ENCODE assay signal across 8 mouse cellular contexts in the genomic region with DNA sequence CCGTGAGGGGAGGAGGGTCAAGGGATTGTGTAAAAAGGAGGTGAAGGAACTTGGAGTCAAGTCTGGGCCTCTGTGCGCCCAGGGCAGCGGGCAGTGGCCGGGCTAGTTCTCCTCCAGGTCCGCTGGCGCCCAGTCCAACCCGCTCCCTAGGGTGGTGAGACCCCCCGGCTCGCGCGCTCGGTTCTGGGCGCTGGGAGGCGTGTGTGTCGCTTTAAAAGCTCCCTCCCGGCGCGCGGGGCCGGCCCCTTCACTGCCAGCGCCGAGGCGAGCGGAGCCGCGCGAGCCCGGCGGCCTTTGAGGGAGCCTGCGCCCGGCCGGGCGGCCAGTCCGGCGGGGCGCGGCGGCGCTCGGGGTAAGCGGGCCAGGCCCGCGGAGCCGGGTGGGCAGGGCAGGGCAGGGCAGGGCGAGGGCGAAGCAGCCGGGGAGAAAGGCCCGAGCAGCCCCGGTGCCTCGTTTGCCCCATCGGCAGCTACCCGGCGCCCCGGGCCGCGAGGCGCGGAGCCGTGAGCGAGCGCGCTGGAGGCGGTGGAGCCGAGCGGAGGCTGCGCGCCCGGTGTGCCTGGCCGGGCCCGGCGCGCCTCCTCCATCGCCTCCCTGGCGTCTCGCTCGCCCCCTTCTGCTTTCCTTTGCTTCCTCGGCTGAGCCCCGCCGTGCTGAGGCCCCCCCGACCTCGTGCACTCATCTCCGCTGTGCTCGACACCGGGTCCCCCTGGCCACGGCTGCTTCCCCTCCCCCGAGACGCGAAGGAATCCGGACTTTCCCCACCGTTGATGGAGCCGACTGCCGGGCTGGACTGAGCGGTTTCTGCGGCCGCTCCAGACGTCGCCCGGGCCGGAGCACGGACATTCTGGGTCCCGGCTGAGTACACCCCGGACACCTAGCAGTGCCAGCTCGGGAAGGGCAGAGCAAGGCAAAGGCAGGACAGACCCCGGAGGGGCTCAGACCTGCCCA. TPM values are rescaled to one million over a fixed set of nuclear protein-coding genes. Genes with fewer than 3 reads are reported as not detected.
DNase-seq lines count a peak whose midpoint lies in the region.

Gene Insyn1 (plus strand): TSS at position 753 of the 951 bp plus-strand sequence.

- peak; percentile 35 for DNase-seq in thymus, postnatal 14 days
- DNase-seq in thymus, postnatal 0 days (ENCODE audit: low spot score): no peak
- peak; percentile 75 for DNase-seq in embryo, embryonic 9.5 days (ENCODE audit: extremely low spot score)
- DNase-seq in heart, adult 18-20 months: peak; percentile 53 to 67
- DNase-seq in kidney, adult 18-20 months: peak; percentile 59
- peak; percentile 35 for DNase-seq in liver
- DNase-seq in neural tube, embryonic 10.5 days (ENCODE audit: extremely low spot score, low spot score): peak; percentile 79
- DNase-seq in thymus, postnatal 4 days: peak; percentile 65

RNA-seq across cellular contexts. Expression of gene Insyn1, which starts in this region (rescaled TPM):
- polyA plus RNA-seq in thymus, postnatal 0 days (2015; fragmentation: Nextera tagmentation; extraction: Ambion mirVana): 0.60 and 0.64 TPM in 2 replicates
- total RNA-seq in heart, adult 18-20 months (2021): 10 to 100 TPM; 28.2 to 30.7 TPM
